Mouse (Mus musculus) midbrain, embryonic 13.5 days (tissue): ENCODE data around the gene Cwc25. TPM values are rescaled to one million over a fixed set of nuclear protein-coding genes. Genes with fewer than 3 reads are reported as not detected.
"Not testable (repeated sequence)": the region's sequence is repeated elsewhere in the genome, so short reads cannot be mapped to it uniquely, and the experiment has no call there.

Experiments used
- ATAC-seq: fragments of 200-750 bp; cut with Nextera tagmentation; 2 replicates; pipeline ENCODE4 v1.8.0; 2017; ENCODE audit warnings: mild to moderate bottlenecking, moderate TSS enrichment, moderate library complexity
- H3K27ac ChIP-seq: fragments of 300-500 bp; sonication (generic); 2 replicates; pipeline ENCODE4 v1.5.1; 2015; ENCODE audit warnings: inconsistent platforms, mild to moderate bottlenecking, moderate library complexity
- H3K27me3 ChIP-seq: fragments of 300-500 bp; sonication (generic); 2 replicates; pipeline ENCODE4 v1.6.1; 2015; ENCODE audit warnings: mild to moderate bottlenecking, inconsistent platforms
- H3K36me3 ChIP-seq: fragments of 300-500 bp; sonication (generic); 2 replicates; pipeline ENCODE4 v1.6.1; 2015; ENCODE audit warnings: mild to moderate bottlenecking, inconsistent platforms
- H3K4me1 ChIP-seq: fragments of 300-500 bp; sonication (generic); replicated peaks from 2 replicates; pipeline ENCODE4 v1.6.1; 2015; ENCODE audit warnings: inconsistent platforms
- H3K4me2 ChIP-seq: fragments of 300-500 bp; sonication (generic); replicated peaks from 2 replicates; pipeline ENCODE4 v1.6.1; 2015; ENCODE audit warnings: moderate library complexity, mild to moderate bottlenecking, inconsistent platforms
- H3K4me3 ChIP-seq: fragments of 300-500 bp; sonication (generic); replicated peaks from 2 replicates; pipeline ENCODE4 v1.5.1; 2015; ENCODE audit warnings: mild to moderate bottlenecking, inconsistent platforms
- H3K9ac ChIP-seq: fragments of 300-500 bp; sonication (generic); replicated peaks from 2 replicates; pipeline ENCODE4 v1.6.1; 2015; ENCODE audit warnings: mild to moderate bottlenecking, inconsistent platforms
- H3K9me3 ChIP-seq: fragments of 300-500 bp; sonication (generic); 2 replicates; pipeline ENCODE4 v1.6.1; 2016; ENCODE audit warnings: mild to moderate bottlenecking, inconsistent platforms
- WGBS: fragments of 180-500 bp; shearing (Covaris S2); methylation state at CpG from one replicate; pipeline ENCODE4 v1.1.7; 2015; 5-methylcytosine and 5-hydroxymethylcytosine counted together
- polyA plus RNA-seq: library from polyadenylated mRNA; unstranded; fragments of >200 nt; fragmentation: Nextera tagmentation; extraction: Ambion mirVana; gene quantifications from 2 replicates; pipeline ENCODE4 v1.2.1, GENCODE M21; 2015

Gene Cwc25
- polyA plus RNA-seq, 1 experiment from 2014 or later: 19.0 TPM

GRCm38 (mm10) chr11:97717369-97718280 is 48.7 kb downstream of the Cwc25 start:
- Histone ChIP-seq H3K36me3 (peaks cover 92% of the 10 kb centered on the region), H3K4me3 (no peak overlapping the region)
- no peak for ATAC-seq

GRCm38 (mm10) chr11:97716021-97716420 is 50.3 kb downstream of the Cwc25 start:
- no peak overlapping the region for H3K4me2 ChIP-seq
- no peaks in the 10 kb centered on the region for H3K27me3 ChIP-seq
- ATAC-seq: no peak
- H3K9ac ChIP-seq: no peak overlapping the region
- H3K27ac ChIP-seq: no peak overlapping the region
- WGBS: 89% methylated on average over 8 of the region's 8 CpGs
- peaks cover 92% of the 10 kb centered on the region for H3K36me3 ChIP-seq
- H3K4me1 ChIP-seq: no peaks in the 10 kb centered on the region
- H3K9me3 ChIP-seq: no peaks in the 10 kb centered on the region
- H3K4me3 ChIP-seq: no peak overlapping the region

More at GRCm38 (mm10) chr11:97717369-97718280, 48.7 kb downstream of the Cwc25 start:
- no peaks in the 10 kb centered on the region for H3K4me1 ChIP-seq
- H3K27me3 ChIP-seq: no peaks in the 10 kb centered on the region
- H3K27ac ChIP-seq: no peak overlapping the region
- 91% methylated on average over 26 of the region's 26 CpGs for WGBS
- H3K4me2 ChIP-seq: no peak overlapping the region
- no peak overlapping the region for H3K9ac ChIP-seq
- H3K9me3 ChIP-seq: 0 out of 2 replicates have a peak, but pooled peaks cover 4% of the 10 kb centered on the region

GRCm38 (mm10) chr11:97714784-97715760 is 51.3 kb downstream of the Cwc25 start:
- 93% methylated on average over 14 of the region's 14 CpGs for WGBS
- Histone ChIP-seq H3K27ac (no peak overlapping the region), H3K9ac (no peak overlapping the region), H3K36me3 (peaks cover 83% of the 10 kb centered on the region), H3K9me3 (no peaks in the 10 kb centered on the region), H3K4me3 (no peak overlapping the region), H3K4me2 (no peak overlapping the region), H3K27me3 (no peaks in the 10 kb centered on the region), H3K4me1 (no peaks in the 10 kb centered on the region)
- ATAC-seq: no peak

- Histone ChIP-seq H3K4me3 (no peak overlapping the region), H3K9ac (no peak overlapping the region), H3K27me3 (no peaks in the 10 kb centered on the region), H3K36me3 (peaks cover 77% of the 10 kb centered on the region), H3K4me2 (no peak overlapping the region), H3K9me3 (no peaks in the 10 kb centered on the region), H3K27ac (no peak overlapping the region), H3K4me1 (no peaks in the 10 kb centered on the region)
- 94% methylated on average over 3 of the region's 3 CpGs for WGBS
- no peak for ATAC-seq
Measured at GRCm38 (mm10) chr11:97714356-97714755, 52.0 kb downstream of the Cwc25 start.

- H3K27ac ChIP-seq: no peak overlapping the region
- H3K9me3 ChIP-seq: no peaks in the 10 kb centered on the region
- WGBS: 88% methylated on average over 8 of the region's 8 CpGs
- H3K4me3 ChIP-seq: no peak overlapping the region
- no peak overlapping the region for H3K4me2 ChIP-seq
- no peak for ATAC-seq
- no peaks in the 10 kb centered on the region for H3K27me3 ChIP-seq
- H3K4me1 ChIP-seq: no peaks in the 10 kb centered on the region
- H3K9ac ChIP-seq: no peak overlapping the region
- H3K36me3 ChIP-seq: peaks cover 76% of the 10 kb centered on the region
Measured at GRCm38 (mm10) chr11:97713896-97714295, 52.5 kb downstream of the Cwc25 start.

GRCm38 (mm10) chr11:97712286-97712685 is 54.1 kb downstream of the Cwc25 start:
- H3K9ac ChIP-seq: no peak overlapping the region
- H3K9me3 ChIP-seq: no peaks in the 10 kb centered on the region
- 89% methylated on average over 15 of the region's 15 CpGs for WGBS
- no peak for ATAC-seq
- no peaks in the 10 kb centered on the region for H3K4me1 ChIP-seq
- no peak overlapping the region for H3K4me3 ChIP-seq
- H3K36me3 ChIP-seq: peaks cover 74% of the 10 kb centered on the region
- no peaks in the 10 kb centered on the region for H3K27me3 ChIP-seq
- no peak overlapping the region for H3K27ac ChIP-seq
- H3K4me2 ChIP-seq: no peak overlapping the region

GRCm38 (mm10) chr11:97711200-97711900 is 55.0 kb downstream of the Cwc25 start:
- Histone ChIP-seq H3K4me1 (no peaks in the 10 kb centered on the region), H3K4me2 (no peak overlapping the region), H3K4me3 (no peak overlapping the region), H3K9me3 (no peaks in the 10 kb centered on the region), H3K27me3 (no peaks in the 10 kb centered on the region), H3K9ac (no peak overlapping the region), H3K27ac (no peak overlapping the region), H3K36me3 (peaks cover 77% of the 10 kb centered on the region)
- ATAC-seq: no peak
- 91% methylated on average over 13 of the region's 13 CpGs for WGBS

- H3K4me3 ChIP-seq, H3K4me1 ChIP-seq, H3K27ac ChIP-seq, H3K9ac ChIP-seq, ATAC-seq, H3K4me2 ChIP-seq, H3K9me3 ChIP-seq, H3K27me3 ChIP-seq: not testable (repeated sequence)
- H3K36me3 ChIP-seq: peaks cover 79% of the 10 kb centered on the region
- WGBS: 78% methylated on average over 2 of the region's 2 CpGs
Measured at GRCm38 (mm10) chr11:97710067-97710466, 56.3 kb downstream of the Cwc25 start.

- Histone ChIP-seq H3K9me3 (no peaks in the 10 kb centered on the region), H3K4me2 (peak within 1 kb of the TSS; percentile 94), H3K27ac (peak within 1 kb of the TSS; percentile 85), H3K4me3 (peak within 1 kb of the TSS; percentile 77), H3K36me3 (peaks cover 28% of the 10 kb centered on the region), H3K27me3 (no peaks in the 10 kb centered on the region), H3K4me1 (peaks cover 31% of the 10 kb centered on the region), H3K9ac (peak within 1 kb of the TSS; percentile 88)
- peak; percentile 90 for ATAC-seq
- under 1% methylated on average over 35 of the region's 35 CpGs for WGBS
Measured at GRCm38 (mm10) chr11:97703039-97703826, 63.1 kb downstream of the Cwc25 start, which contains the start of gene Psmb3. Gene Psmb3, plus strand, starts transcription at chr11:97703399.

- H3K4me3 ChIP-seq: peak overlapping the region; percentile 77
- H3K4me2 ChIP-seq: peak overlapping the region; percentile 94
- no peak for ATAC-seq
Measured at GRCm38 (mm10) chr11:97702393-97702745, 64.0 kb downstream of the Cwc25 start.

More at GRCm38 (mm10) chr11:97702393-97702745, 64.0 kb downstream of the Cwc25 start:
- peaks cover 20% of the 10 kb centered on the region for H3K36me3 ChIP-seq
- peak overlapping the region; percentile 64 for H3K9ac ChIP-seq
- H3K27me3 ChIP-seq: no peaks in the 10 kb centered on the region
- under 1% methylated on average over 24 of the region's 24 CpGs for WGBS
- H3K4me1 ChIP-seq: peaks cover 40% of the 10 kb centered on the region
- peak overlapping the region; percentile 85 for H3K27ac ChIP-seq
- no peaks in the 10 kb centered on the region for H3K9me3 ChIP-seq
